ENCODE assay signal across 24 mouse cellular contexts in the genomic region with DNA sequence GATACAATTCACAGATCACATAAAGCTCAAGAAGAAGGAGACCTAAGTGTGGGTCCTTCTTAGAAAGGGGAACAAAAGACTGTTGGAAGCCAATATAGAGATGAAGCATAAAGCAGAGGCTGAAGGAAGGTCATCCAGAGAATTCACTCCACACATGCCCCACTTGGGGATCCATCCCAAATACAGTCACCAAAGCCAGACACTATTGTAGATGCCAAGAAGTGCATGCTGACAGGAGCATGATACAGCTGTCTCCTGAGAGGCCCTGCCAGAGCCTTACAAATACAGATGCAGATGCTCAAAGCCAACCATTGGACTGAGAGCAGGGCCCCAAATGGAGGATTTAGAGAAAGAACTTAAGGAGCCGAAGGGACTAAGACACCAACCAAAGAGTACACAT. TPM values are rescaled to one million over a fixed set of nuclear protein-coding genes. Genes with fewer than 3 reads are reported as not detected.
DNase-seq lines count a peak whose midpoint lies in the region; ATAC-seq lines count a peak whose summit lies in the region.
"Had no signal": no experiment of that assay in that cellular context is flagged by ENCODE, and none has a peak within 500 bp of the region (broad histone marks: within the 10 kb centered on the region; RNA-seq: fewer than 3 reads in every experiment).

No protein-coding gene starts in this region.

- no peaks in the 10 kb centered on the region for H3K36me3 ChIP-seq in intestine, embryonic 14.5 days (ENCODE audit: control insufficient read depth, insufficient read depth, low read length)
- H3K36me3 ChIP-seq in intestine, embryonic 16.5 days (ENCODE audit: control insufficient read depth, insufficient read depth, low read length), result no peaks in the 10 kb centered on the region
- peaks cover 18% of the 10 kb centered on the region for H3K36me3 ChIP-seq in lung, embryonic 16.5 days (ENCODE audit: control insufficient read depth, insufficient read depth, low read length)
- H3K36me3 ChIP-seq in neural tube, embryonic 15.5 days, result no peaks in the 10 kb centered on the region
- H3K36me3 ChIP-seq: embryonic facial prominence, embryonic 12.5 days; forebrain, embryonic 15.5 days; heart, embryonic 13.5 days had no signal

- no peak overlapping the region for H3K4me3 ChIP-seq in intestine, embryonic 14.5 days (ENCODE audit: low read depth, low read length)
- H3K4me3 ChIP-seq in intestine, embryonic 16.5 days (ENCODE audit: low read length), result no peak overlapping the region
- H3K4me3 ChIP-seq in lung, embryonic 16.5 days (ENCODE audit: low read length), result no peak overlapping the region
- no peak overlapping the region for H3K4me3 ChIP-seq in neural tube, embryonic 15.5 days (replicated peaks)
- H3K4me3 ChIP-seq: embryonic facial prominence, embryonic 12.5 days; forebrain, embryonic 15.5 days; heart, adult 2 months; heart, embryonic 13.5 days had no signal

- H3K4me2 ChIP-seq in intestine, embryonic 14.5 days (ENCODE audit: low read length), result no peak overlapping the region
- H3K4me2 ChIP-seq in intestine, embryonic 16.5 days (ENCODE audit: low read depth, low read length), result no peak overlapping the region
- H3K4me2 ChIP-seq in lung, embryonic 16.5 days (ENCODE audit: low read depth, low read length), result no peak overlapping the region
- H3K4me2 ChIP-seq in neural tube, embryonic 15.5 days, result no peak overlapping the region
- H3K4me2 ChIP-seq: embryonic facial prominence, embryonic 12.5 days; forebrain, embryonic 15.5 days; heart, embryonic 13.5 days; hindbrain, embryonic 14.5 days had no signal

- DNase-seq in adrenal gland, adult 2 months, result peak; percentile 12
- DNase-seq in adrenal gland, postnatal 36 days, result no peak
- DNase-seq in intestine, embryonic 14.5 days (ENCODE audit: low spot score), result peak; percentile 45
- peak; percentile 42 for DNase-seq in lung, postnatal 25 days (ENCODE audit: low spot score)
- no peak for DNase-seq in layer of hippocampus, adult 9-11 months
- DNase-seq: adrenal gland, postnatal 14 days; cerebellum, adult 2 months; cerebellum, postnatal 14 days; gastrocnemius, postnatal 36 days had no signal

- H3K27me3 ChIP-seq in intestine, embryonic 14.5 days (replicated peaks; ENCODE audit: control insufficient read depth, insufficient read depth, low read length), result no peaks in the 10 kb centered on the region
- no peaks in the 10 kb centered on the region for H3K27me3 ChIP-seq in intestine, embryonic 16.5 days (replicated peaks; ENCODE audit: control insufficient read depth, insufficient read depth, low read length)
- H3K27me3 ChIP-seq in lung, embryonic 16.5 days (ENCODE audit: control insufficient read depth, insufficient read depth, low read depth, low read length), result no peaks in the 10 kb centered on the region
- no peaks in the 10 kb centered on the region for H3K27me3 ChIP-seq in neural tube, embryonic 15.5 days (replicated peaks)
- H3K27me3 ChIP-seq: embryonic facial prominence, embryonic 12.5 days; forebrain, embryonic 15.5 days; heart, embryonic 13.5 days had no signal

- WGBS in intestine, embryonic 14.5 days, result 88% methylated on average over 1 of the region's 1 CpGs
- WGBS in intestine, embryonic 16.5 days, result 92% methylated on average over 1 of the region's 1 CpGs
- WGBS in lung, embryonic 16.5 days, result 67% methylated on average over 1 of the region's 1 CpGs
- 100% methylated on average over 1 of the region's 1 CpGs for WGBS in neural tube, embryonic 15.5 days

- no peaks in the 10 kb centered on the region for H3K9me3 ChIP-seq in intestine, embryonic 14.5 days (ENCODE audit: control insufficient read depth, low read length)
- H3K9me3 ChIP-seq in intestine, embryonic 16.5 days (ENCODE audit: control insufficient read depth, low read length), result no peaks in the 10 kb centered on the region
- no peaks in the 10 kb centered on the region for H3K9me3 ChIP-seq in lung, embryonic 16.5 days (ENCODE audit: control insufficient read depth, low read length)
- H3K9me3 ChIP-seq in neural tube, embryonic 15.5 days (replicated peaks), result no peaks in the 10 kb centered on the region
- H3K9me3 ChIP-seq: embryonic facial prominence, embryonic 12.5 days; forebrain, embryonic 15.5 days; heart, embryonic 13.5 days had no signal

- no peak overlapping the region for H3K27ac ChIP-seq in intestine, embryonic 14.5 days (ENCODE audit: low read depth)
- no peak overlapping the region for H3K27ac ChIP-seq in intestine, embryonic 16.5 days (ENCODE audit: low read length)
- H3K27ac ChIP-seq in lung, embryonic 16.5 days (ENCODE audit: low read length), result peak overlapping the region; percentile 23; the same call in 1 of the 2 replicates
- no peak overlapping the region for H3K27ac ChIP-seq in neural tube, embryonic 15.5 days (replicated peaks)
- H3K27ac ChIP-seq: embryonic facial prominence, embryonic 12.5 days; forebrain, embryonic 15.5 days; heart, adult 2 months; heart, embryonic 13.5 days; hindbrain, embryonic 14.5 days had no signal

- H3K4me1 ChIP-seq in intestine, embryonic 14.5 days (replicated peaks; ENCODE audit: control insufficient read depth, insufficient read depth, low read length), result no peaks in the 10 kb centered on the region
- H3K4me1 ChIP-seq in intestine, embryonic 16.5 days (ENCODE audit: control insufficient read depth, insufficient read depth, low read length), result no peaks in the 10 kb centered on the region
- H3K4me1 ChIP-seq in lung, embryonic 16.5 days (replicated peaks; ENCODE audit: control insufficient read depth, insufficient read depth, low read length), result no peaks in the 10 kb centered on the region; the same call in 1 of the 2 replicates
- no peaks in the 10 kb centered on the region for H3K4me1 ChIP-seq in neural tube, embryonic 15.5 days
- H3K4me1 ChIP-seq: embryonic facial prominence, embryonic 12.5 days; forebrain, embryonic 15.5 days had no signal

- no peak for ATAC-seq in intestine, embryonic 14.5 days (replicated peaks; ENCODE audit: low FRiP score, low TSS enrichment, low read depth)
- ATAC-seq in intestine, embryonic 16.5 days, result no peak
- peak; percentile 81 for ATAC-seq in lung, embryonic 16.5 days (ENCODE audit: low read depth)
- no peak for ATAC-seq in neural tube, embryonic 15.5 days (ENCODE audit: low FRiP score)
- ATAC-seq: forebrain, embryonic 15.5 days had no signal

- H3K9ac ChIP-seq in intestine, embryonic 14.5 days (ENCODE audit: low read length), result no peak overlapping the region
- no peak overlapping the region for H3K9ac ChIP-seq in intestine, embryonic 16.5 days (ENCODE audit: low read depth, low read length)
- no peak overlapping the region for H3K9ac ChIP-seq in lung, embryonic 16.5 days (ENCODE audit: low read length)
- H3K9ac ChIP-seq in neural tube, embryonic 15.5 days (replicated peaks), result no peak overlapping the region
- H3K9ac ChIP-seq: embryonic facial prominence, embryonic 12.5 days; forebrain, embryonic 15.5 days; heart, embryonic 13.5 days; hindbrain, embryonic 14.5 days had no signal

RNA-seq across cellular contexts. Expression of gene Adh1, which starts 23.0 kb away (rescaled TPM):
- total RNA-seq in adrenal gland, adult 2 months (2021), result 1,000 to 10,000 TPM; 1,828 to 8,328 TPM
- 1,650 and 3,116 TPM in 2 replicates for polyA plus RNA-seq in adrenal gland, adult 2 months (2012; rRNA removed)
- 1,000 to 10,000 TPM; 2,463 to 7,675 TPM for total RNA-seq in adrenal gland, postnatal 36 days (2021)
- polyA plus RNA-seq in intestine, embryonic 14.5 days (2014; fragmentation: Nextera tagmentation; extraction: Ambion mirVana), result 14.9 and 22.9 TPM in 2 replicates
- polyA plus RNA-seq in intestine, embryonic 16.5 days (2015; fragmentation: Nextera tagmentation; extraction: Ambion mirVana), result 734 and 860 TPM in 2 replicates
- polyA plus RNA-seq in lung, embryonic 16.5 days (2015; fragmentation: Nextera tagmentation; extraction: Ambion mirVana), result 1,307 and 1,323 TPM in 2 replicates
- polyA plus RNA-seq in neural tube, embryonic 15.5 days (2015; fragmentation: Nextera tagmentation; extraction: Ambion mirVana), result 3.2 and 6.4 TPM in 2 replicates
- total RNA-seq: hematopoietic stem cell, adult 5-6 weeks had no signal

RNA-seq across cellular contexts. Expression of gene Adh6a, which starts 29.3 kb away (rescaled TPM):
- not detected for total RNA-seq in adrenal gland, adult 2 months (2021)
- polyA plus RNA-seq in adrenal gland, adult 2 months (2012; rRNA removed), result not detected in 2 replicates
- total RNA-seq in adrenal gland, postnatal 36 days (2021), result not detected
- 0.31 TPM in 2 replicates for polyA plus RNA-seq in intestine, embryonic 14.5 days (2014; fragmentation: Nextera tagmentation; extraction: Ambion mirVana)
- polyA plus RNA-seq in intestine, embryonic 16.5 days (2015; fragmentation: Nextera tagmentation; extraction: Ambion mirVana), result 1.5 and 1.8 TPM in 2 replicates
- 0.19 TPM in 1 of 2 replicates, not detected in the other for polyA plus RNA-seq in lung, embryonic 16.5 days (2015; fragmentation: Nextera tagmentation; extraction: Ambion mirVana)
- polyA plus RNA-seq in neural tube, embryonic 15.5 days (2015; fragmentation: Nextera tagmentation; extraction: Ambion mirVana), result 0.12 TPM in 1 of 2 replicates, not detected in the other
- total RNA-seq: adrenal gland, postnatal 14 days; gastrocnemius, adult 8-10 months; gastrocnemius, postnatal 36 days; heart, adult 2 months; hematopoietic stem cell, adult 5-6 weeks; MEL had no signal
- polyA plus RNA-seq: C2C12; cerebellum, adult 2 months; cortical plate, adult 2 months; embryonic facial prominence, embryonic 12.5 days; forebrain, embryonic 11.5 days; forebrain, embryonic 15.5 days; heart, adult 2 months; heart, embryonic 13.5 days; heart, postnatal 0 days; hindbrain, embryonic 14.5 days had no signal

RNA-seq across cellular contexts. Expression of gene Adh6b, which starts 57.7 kb away (rescaled TPM):
- under 1 TPM in 1 of 2 experiments, not detected in 1; 0.17 TPM for total RNA-seq in adrenal gland, adult 2 months (2021)
- 0.06 TPM in 1 of 2 replicates, not detected in the other for polyA plus RNA-seq in adrenal gland, adult 2 months (2012; rRNA removed)
- under 1 TPM; 0.23 to 0.33 TPM for total RNA-seq in adrenal gland, postnatal 36 days (2021)
- polyA plus RNA-seq in intestine, embryonic 14.5 days (2014; fragmentation: Nextera tagmentation; extraction: Ambion mirVana), result 0.11 TPM in 1 of 2 replicates, not detected in the other
- polyA plus RNA-seq in intestine, embryonic 16.5 days (2015; fragmentation: Nextera tagmentation; extraction: Ambion mirVana), result 0.15 TPM in 1 of 2 replicates, not detected in the other
- polyA plus RNA-seq in lung, embryonic 16.5 days (2015; fragmentation: Nextera tagmentation; extraction: Ambion mirVana), result 0.14 and 0.31 TPM in 2 replicates
- polyA plus RNA-seq in neural tube, embryonic 15.5 days (2015; fragmentation: Nextera tagmentation; extraction: Ambion mirVana), result 0.31 and 0.55 TPM in 2 replicates
- total RNA-seq: gastrocnemius, postnatal 36 days; hematopoietic stem cell, adult 5-6 weeks; MEL had no signal
- polyA plus RNA-seq: C2C12; cerebellum, adult 2 months; cortical plate, adult 2 months had no signal

Comparison
In these comparisons a context has a peak if more than half of its experiments do, and no peak if none do; other contexts are left out.
1. DNase-seq: peak in adrenal gland, adult 2 months (single experiment), intestine, embryonic 14.5 days (single experiment) and lung, postnatal 25 days (single experiment); none in adrenal gland, postnatal 36 days (0 of 2) and layer of hippocampus, adult 9-11 months (single experiment).
2. RNA of gene Adh1, which starts 23.0 kb away (polyA plus RNA-seq): 1,650 to 3,116 TPM in adrenal gland, adult 2 months, 1,307 to 1,323 TPM in lung, embryonic 16.5 days and 734 to 860 TPM in intestine, embryonic 16.5 days; 14.9 to 22.9 TPM in intestine, embryonic 14.5 days and 3.2 to 6.4 TPM in neural tube, embryonic 15.5 days; every median in the first group is over 10 times any median in the second.